Mouse (Mus musculus) E14TG2a.4 (cell line): Measurements from ENCODE around the gene Ppp4r3a.

Experiments used
- CTCF ChIP-seq: conservative IDR thresholded peaks from 2 replicates; pipeline ENCODE4 v1.5.1; 2014; ENCODE audit warnings: low read length
- NANOG ChIP-seq: IDR thresholded peaks from 2 replicates; pipeline ENCODE4 v1.6.1; 2014; ENCODE audit warnings: borderline replicate concordance, low read length, mixed read lengths
- POU5F1 ChIP-seq: IDR thresholded peaks from 2 replicates; pipeline ENCODE4 v1.6.1; 2014; ENCODE audit warnings: low read length, borderline replicate concordance

DNA sequence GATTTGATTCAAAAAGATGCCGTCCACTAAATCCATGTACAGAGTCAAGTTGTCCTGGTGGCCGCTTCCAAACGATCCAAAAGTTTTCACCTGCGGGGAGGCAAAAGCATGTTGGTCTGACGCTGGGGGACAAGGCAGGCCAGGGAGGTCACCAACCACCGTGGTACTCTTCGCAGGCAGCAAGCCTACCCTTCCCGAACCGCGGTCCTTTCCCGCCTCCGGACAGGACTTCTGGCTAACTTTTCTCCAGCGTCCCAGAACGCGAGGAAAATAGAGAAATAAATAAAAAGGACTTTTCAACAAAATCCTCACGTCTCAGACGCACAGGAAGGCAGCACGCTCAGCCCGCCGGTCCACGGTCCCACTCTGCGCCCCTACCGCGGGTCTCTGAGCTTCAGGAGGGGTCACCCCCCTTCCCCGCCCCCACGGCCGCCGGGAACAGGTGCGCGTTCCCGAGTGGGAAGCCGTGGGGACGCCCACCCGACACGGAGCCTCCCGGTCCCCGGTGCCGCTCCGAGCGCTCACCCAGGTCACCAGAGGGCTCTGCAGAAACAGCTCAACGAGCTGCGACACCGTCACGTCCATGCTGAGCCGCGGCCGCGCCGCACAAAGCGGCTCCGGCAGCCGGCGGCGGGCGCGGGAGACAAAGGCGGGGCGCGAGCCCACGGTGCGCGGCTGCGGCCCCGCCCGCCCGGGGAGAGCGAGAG lies 55.1 kb downstream of the Ppp4r3a start:
- TF ChIP-seq CTCF, result no peak
- no peak for TF ChIP-seq NANOG
- TF ChIP-seq POU5F1, result no peak
